Comparison of ENCODE assay signal across 8 mouse cellular contexts in the genomic region with DNA sequence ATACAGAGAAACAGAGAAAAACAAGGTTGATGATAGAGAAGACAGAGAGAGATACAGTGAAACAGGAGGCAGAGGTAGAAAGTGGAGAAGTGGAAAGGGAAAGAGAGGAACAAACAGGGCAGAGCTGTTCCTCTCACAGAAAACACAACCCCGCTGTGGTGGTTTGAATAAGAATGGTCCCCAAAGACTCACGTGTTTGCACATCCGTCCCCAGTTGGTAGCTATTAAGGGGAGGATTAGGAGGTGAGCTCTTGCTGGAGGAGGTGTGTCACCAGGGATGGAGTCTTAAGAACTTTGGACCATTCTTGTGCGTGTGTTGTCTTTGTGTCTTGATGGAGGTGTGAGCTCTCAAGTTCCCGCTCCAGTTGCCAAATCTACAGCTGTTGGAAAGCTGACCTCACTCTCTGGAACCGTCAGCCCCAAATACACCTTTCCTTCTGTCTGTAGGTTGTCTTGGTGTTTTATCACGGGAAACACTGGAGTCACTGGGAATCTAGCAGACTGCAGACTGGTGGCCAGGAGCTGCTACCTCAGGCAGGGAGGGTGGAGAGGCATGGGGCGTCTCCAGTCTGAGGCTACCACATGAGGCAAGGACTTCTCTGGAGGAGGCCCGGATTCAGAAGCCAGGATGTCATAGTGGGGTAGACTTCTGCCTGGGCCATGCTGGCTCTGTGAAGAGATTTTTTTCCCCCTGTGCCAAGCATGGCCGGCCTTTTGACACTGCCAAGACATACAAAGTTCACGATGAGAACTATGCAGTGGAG.
DNase-seq lines count a peak whose midpoint lies in the region; ATAC-seq lines count a peak whose summit lies in the region.

No protein-coding gene starts in this region.

- H3K4me3 ChIP-seq in hindbrain, embryonic 14.5 days (replicated peaks; ENCODE audit: low read length), result no peak overlapping the region
- H3K4me3 ChIP-seq in hindbrain, embryonic 12.5 days, result no peak overlapping the region
- no peak overlapping the region for H3K4me3 ChIP-seq in forebrain, embryonic 11.5 days (ENCODE audit: low read depth, low read length)
- H3K4me3 ChIP-seq in midbrain, embryonic 13.5 days (replicated peaks), result no peak overlapping the region

- 14% methylated on average over 11 of the region's 11 CpGs for WGBS in hindbrain, embryonic 14.5 days
- WGBS in hindbrain, embryonic 12.5 days, result 17% methylated on average over 11 of the region's 11 CpGs
- 7% methylated on average over 11 of the region's 11 CpGs for WGBS in forebrain, embryonic 11.5 days
- WGBS in midbrain, embryonic 13.5 days, result 9% methylated on average over 11 of the region's 11 CpGs

- ATAC-seq in hindbrain, embryonic 14.5 days (ENCODE audit: low FRiP score), result no peak
- no peak for ATAC-seq in hindbrain, embryonic 12.5 days (ENCODE audit: low FRiP score)
- ATAC-seq in forebrain, embryonic 11.5 days (replicated peaks; ENCODE audit: low FRiP score), result peak; percentile 43; the same call in 1 of the 2 replicates
- no peak for ATAC-seq in midbrain, embryonic 13.5 days
- no peak; the same call in 1 of the 2 replicates for ATAC-seq in monocyte, adult 5-6 weeks (replicated peaks; ENCODE audit: insufficient number of reproducible peaks, low FRiP score, low TSS enrichment, poor library complexity, severe bottlenecking)

- no peak overlapping the region for H3K9ac ChIP-seq in hindbrain, embryonic 14.5 days
- no peak overlapping the region for H3K9ac ChIP-seq in hindbrain, embryonic 12.5 days
- no peak overlapping the region for H3K9ac ChIP-seq in forebrain, embryonic 11.5 days (ENCODE audit: low read length)
- no peak overlapping the region for H3K9ac ChIP-seq in midbrain, embryonic 13.5 days (replicated peaks)

- H3K36me3 ChIP-seq in hindbrain, embryonic 14.5 days (replicated peaks; ENCODE audit: control insufficient read depth, insufficient read depth), result no peaks in the 10 kb centered on the region
- H3K36me3 ChIP-seq in hindbrain, embryonic 12.5 days, result no peaks in the 10 kb centered on the region
- no peaks in the 10 kb centered on the region for H3K36me3 ChIP-seq in forebrain, embryonic 11.5 days (ENCODE audit: control insufficient read depth, insufficient read depth, low read length)
- no peaks in the 10 kb centered on the region for H3K36me3 ChIP-seq in midbrain, embryonic 13.5 days

- peaks cover 36% of the 10 kb centered on the region for H3K4me1 ChIP-seq in hindbrain, embryonic 14.5 days (replicated peaks; ENCODE audit: control insufficient read depth, insufficient read depth, low read length)
- peaks cover 48% of the 10 kb centered on the region for H3K4me1 ChIP-seq in hindbrain, embryonic 12.5 days
- peaks cover 23% of the 10 kb centered on the region for H3K4me1 ChIP-seq in forebrain, embryonic 11.5 days (replicated peaks; ENCODE audit: control insufficient read depth, insufficient read depth, low read length)
- peaks cover 64% of the 10 kb centered on the region for H3K4me1 ChIP-seq in midbrain, embryonic 13.5 days (replicated peaks)

- H3K27ac ChIP-seq in hindbrain, embryonic 14.5 days, result no peak overlapping the region
- no peak overlapping the region for H3K27ac ChIP-seq in hindbrain, embryonic 12.5 days
- H3K27ac ChIP-seq in forebrain, embryonic 11.5 days (ENCODE audit: low read depth, low read length), result no peak overlapping the region
- peak overlapping the region; percentile 70; the same call in 1 of the 2 replicates for H3K27ac ChIP-seq in midbrain, embryonic 13.5 days

- H3K4me2 ChIP-seq in hindbrain, embryonic 14.5 days (replicated peaks), result peak overlapping the region; percentile 48; the same call in 1 of the 2 replicates
- no peak overlapping the region; the same call in 1 of the 2 replicates for H3K4me2 ChIP-seq in hindbrain, embryonic 12.5 days (replicated peaks)
- no peak overlapping the region for H3K4me2 ChIP-seq in forebrain, embryonic 11.5 days (ENCODE audit: low read depth, low read length, severe bottlenecking)
- peak overlapping the region; percentile 52; the same call in 1 of the 2 replicates for H3K4me2 ChIP-seq in midbrain, embryonic 13.5 days (replicated peaks)

- H3K27me3 ChIP-seq in hindbrain, embryonic 14.5 days (ENCODE audit: control insufficient read depth, insufficient read depth, low read length), result peaks cover 13% of the 10 kb centered on the region; the same call in 1 of the 2 replicates
- H3K27me3 ChIP-seq in hindbrain, embryonic 12.5 days, result peaks cover 30% of the 10 kb centered on the region
- peaks cover 15% of the 10 kb centered on the region; the same call in 1 of the 2 replicates for H3K27me3 ChIP-seq in forebrain, embryonic 11.5 days (ENCODE audit: control insufficient read depth, insufficient read depth, low read length)
- peaks cover 16% of the 10 kb centered on the region for H3K27me3 ChIP-seq in midbrain, embryonic 13.5 days

- H3K9me3 ChIP-seq in hindbrain, embryonic 14.5 days (ENCODE audit: control insufficient read depth, low read length), result no peaks in the 10 kb centered on the region
- no peaks in the 10 kb centered on the region for H3K9me3 ChIP-seq in hindbrain, embryonic 12.5 days (replicated peaks)
- no peaks in the 10 kb centered on the region for H3K9me3 ChIP-seq in forebrain, embryonic 11.5 days (ENCODE audit: control insufficient read depth, low read length)
- H3K9me3 ChIP-seq in midbrain, embryonic 13.5 days, result no peaks in the 10 kb centered on the region; the same call in 1 of the 2 replicates

- DNase-seq in hindbrain, embryonic 14.5 days (ENCODE audit: low spot score), result no peak
- DNase-seq in MN1 (ENCODE audit: low spot score), result peak; percentile 40
- DNase-seq in forebrain, embryonic 11.5 days (ENCODE audit: low spot score), result no peak
- no peak for DNase-seq in kidney, postnatal 14 days
- no peak for DNase-seq in right cerebral cortex, postnatal 36 days (ENCODE audit: low spot score in 2 of 2)

Comparison
In these comparisons a context has a peak if more than half of its experiments do, and no peak if none do; other contexts are left out.
1. H3K4me2 ChIP-seq: peak in hindbrain, embryonic 14.5 days (single experiment) and midbrain, embryonic 13.5 days (single experiment); none in hindbrain, embryonic 12.5 days (single experiment) and forebrain, embryonic 11.5 days (single experiment).